Mouse (Mus musculus) CH12.LX (cell line): ENCODE results near the gene App.

Experiments
- HCFC1 ChIP-seq: IDR thresholded peaks from 2 replicates; pipeline ENCODE4 v1.6.1; 2012; ENCODE audit warnings: low read depth, mild to moderate bottlenecking, inconsistent platforms, low read length, improper control_type of control experiment
- SMC3 ChIP-seq: IDR thresholded peaks from 2 replicates; pipeline ENCODE4 v1.6.1; 2011; ENCODE audit warnings: low read depth, low read length, improper control_type of control experiment
- USF1 ChIP-seq: IDR thresholded peaks from 2 replicates; pipeline ENCODE4 v1.6.1; 2014; ENCODE audit warnings: low read depth, mild to moderate bottlenecking, inconsistent platforms, low read length, improper control_type of control experiment

DNA sequence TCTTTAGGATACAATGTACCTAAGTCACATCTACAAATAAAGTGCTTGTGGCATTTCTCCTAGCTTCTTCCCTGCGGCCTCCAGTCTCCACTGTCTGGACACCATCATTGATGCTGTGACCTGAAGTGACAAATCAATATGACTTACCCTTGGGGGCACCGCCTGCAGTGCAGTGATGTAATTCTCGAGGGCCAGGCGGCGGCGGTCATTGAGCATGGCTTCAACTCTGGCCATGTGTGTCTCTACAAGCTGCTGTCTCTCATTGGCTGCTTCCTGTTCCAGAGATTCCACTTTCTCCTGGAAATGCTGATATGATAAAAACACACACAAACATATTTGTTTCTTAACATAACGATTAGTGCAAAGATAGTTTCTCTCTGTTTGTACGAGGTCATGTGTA lies 148.9 kb downstream of the App start:
- TF ChIP-seq HCFC1, result no peak
- no peak for TF ChIP-seq USF1
- TF ChIP-seq SMC3, result no peak
